Mouse (Mus musculus) heart, adult 2 months (tissue): Measurements from ENCODE around the gene Reln.

ENCODE experiments used
- CTCF ChIP-seq: fragments of 200-600 bp; IDR thresholded peaks from 2 replicates; pipeline ENCODE4 v1.8.1; 2022; ENCODE audit warnings: antibody characterized with exemption, mild to moderate bottlenecking, moderate library complexity
- POLR2A ChIP-seq: fragments of 200-500 bp; IDR thresholded peaks from 2 replicates; pipeline ENCODE4 v1.6.1; 2011; ENCODE audit warnings: mild to moderate bottlenecking, low read depth, low read length, control low read depth; ENCODE audit not compliant: insufficient read depth

- TF ChIP-seq CTCF (no peak), POLR2A (no peak)
Measured at GRCm38 (mm10) chr5:22312995-22313394, 31.5 kb downstream of the Reln start.
